Mouse (Mus musculus): ENCODE results near the gene Smarcd3. TPM values are rescaled to one million over a fixed set of nuclear protein-coding genes. Genes with fewer than 3 reads are reported as not detected.

The Smarcd3 gene
- total RNA-seq, 2 experiments from 2014 or later, result 89.7 to 96.9 TPM

DNA sequence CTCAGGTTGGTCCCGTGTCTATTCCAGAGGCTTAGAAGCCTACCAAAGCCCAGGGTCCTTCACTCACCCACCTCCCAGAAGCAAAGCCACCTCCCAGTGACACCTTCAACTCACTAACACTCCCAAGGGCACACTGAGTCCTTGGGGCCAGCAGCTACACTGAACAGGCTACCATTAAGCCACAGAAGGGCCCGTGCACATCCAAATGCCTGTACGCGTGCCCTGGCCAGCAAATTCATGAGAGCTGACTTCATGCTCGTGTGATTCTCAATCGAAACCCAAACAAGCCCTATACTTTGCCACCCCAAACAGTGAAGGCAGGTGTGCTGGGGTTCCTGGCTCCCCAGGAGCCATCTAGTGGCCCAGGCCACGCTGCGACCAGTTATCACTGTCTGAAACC lies 3.6 kb downstream of the Smarcd3 start:
- DNase-seq, result no peak

DNA sequence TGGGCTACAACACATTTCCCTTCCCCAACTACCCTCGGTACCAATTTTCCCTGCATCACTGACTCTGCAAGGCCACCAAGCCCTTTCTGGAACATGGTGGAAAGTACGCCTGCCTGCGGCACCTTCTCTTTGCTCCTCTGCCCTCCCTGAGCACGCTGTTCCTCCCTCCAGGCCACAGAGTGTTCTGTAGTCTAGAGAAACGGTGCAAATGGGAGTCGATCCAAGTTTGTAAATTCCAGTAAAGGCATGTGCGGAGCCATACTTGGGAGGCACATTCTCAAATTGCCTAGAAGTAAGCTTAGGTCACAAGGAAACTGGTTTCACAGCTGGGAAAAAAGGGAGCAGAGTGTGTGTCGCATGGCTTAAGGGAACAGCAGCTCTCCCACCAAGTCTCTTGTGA lies 4.1 kb downstream of the Smarcd3 start:
- no peak for DNase-seq

DNA sequence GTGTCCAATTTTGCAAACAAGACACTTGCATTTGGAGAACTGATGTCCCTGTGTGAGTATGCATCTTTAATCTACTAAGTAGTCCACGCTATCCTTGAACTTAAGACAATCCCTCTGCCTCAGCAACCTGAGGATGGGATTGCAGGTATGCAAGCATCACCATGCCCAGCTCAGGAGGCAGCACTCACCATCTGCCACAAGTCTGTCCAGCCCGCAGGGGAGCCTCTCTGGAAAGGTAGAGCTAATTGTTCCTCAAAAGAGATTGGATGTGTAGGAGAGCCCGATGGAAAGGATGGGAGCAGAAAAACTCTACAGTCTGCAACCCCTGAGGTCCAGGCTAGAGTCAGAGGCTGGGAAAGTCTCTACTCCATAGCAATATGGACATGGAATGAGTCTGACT lies 5.3 kb downstream of the Smarcd3 start:
- DNase-seq, result no peak

DNA sequence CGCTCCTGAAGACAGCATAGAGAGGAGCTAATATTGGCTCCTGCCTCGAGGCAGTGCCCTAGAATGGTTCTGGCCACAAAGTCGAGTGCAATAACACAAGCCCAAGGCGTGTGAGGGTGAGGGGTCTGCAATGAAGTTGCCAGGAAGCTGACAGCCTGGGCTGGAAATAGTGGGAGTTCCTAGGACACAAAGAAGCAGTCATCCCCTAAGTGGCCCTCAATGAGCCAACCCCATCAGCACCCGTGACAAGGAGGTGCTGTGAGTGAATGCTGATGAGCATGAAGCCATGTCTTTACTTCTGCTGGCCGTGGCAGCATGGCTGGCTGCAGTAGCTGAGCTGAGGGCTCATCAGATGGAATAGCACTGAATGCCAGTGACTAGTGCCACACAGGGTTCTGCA lies 9.1 kb downstream of the Smarcd3 start:
- DNase-seq, result no peak

DNA sequence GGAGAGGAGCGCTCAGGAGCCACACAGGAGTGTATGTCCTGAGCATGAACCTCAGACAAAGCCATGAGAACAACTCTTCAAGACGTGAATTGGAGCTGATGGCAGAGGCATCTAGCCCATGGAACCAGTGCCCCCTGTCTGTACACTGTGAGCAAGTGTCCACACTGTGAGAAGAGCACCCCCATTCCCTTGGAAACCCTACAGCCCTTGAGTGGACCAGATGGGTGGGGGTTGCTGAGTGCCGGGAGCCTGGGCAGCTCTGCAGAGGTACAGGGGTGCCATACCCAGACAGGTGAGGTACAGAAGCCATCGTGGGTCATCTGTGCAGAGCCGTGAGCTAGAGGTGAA lies 11.9 kb downstream of the Smarcd3 start:
- no peak for DNase-seq

DNA sequence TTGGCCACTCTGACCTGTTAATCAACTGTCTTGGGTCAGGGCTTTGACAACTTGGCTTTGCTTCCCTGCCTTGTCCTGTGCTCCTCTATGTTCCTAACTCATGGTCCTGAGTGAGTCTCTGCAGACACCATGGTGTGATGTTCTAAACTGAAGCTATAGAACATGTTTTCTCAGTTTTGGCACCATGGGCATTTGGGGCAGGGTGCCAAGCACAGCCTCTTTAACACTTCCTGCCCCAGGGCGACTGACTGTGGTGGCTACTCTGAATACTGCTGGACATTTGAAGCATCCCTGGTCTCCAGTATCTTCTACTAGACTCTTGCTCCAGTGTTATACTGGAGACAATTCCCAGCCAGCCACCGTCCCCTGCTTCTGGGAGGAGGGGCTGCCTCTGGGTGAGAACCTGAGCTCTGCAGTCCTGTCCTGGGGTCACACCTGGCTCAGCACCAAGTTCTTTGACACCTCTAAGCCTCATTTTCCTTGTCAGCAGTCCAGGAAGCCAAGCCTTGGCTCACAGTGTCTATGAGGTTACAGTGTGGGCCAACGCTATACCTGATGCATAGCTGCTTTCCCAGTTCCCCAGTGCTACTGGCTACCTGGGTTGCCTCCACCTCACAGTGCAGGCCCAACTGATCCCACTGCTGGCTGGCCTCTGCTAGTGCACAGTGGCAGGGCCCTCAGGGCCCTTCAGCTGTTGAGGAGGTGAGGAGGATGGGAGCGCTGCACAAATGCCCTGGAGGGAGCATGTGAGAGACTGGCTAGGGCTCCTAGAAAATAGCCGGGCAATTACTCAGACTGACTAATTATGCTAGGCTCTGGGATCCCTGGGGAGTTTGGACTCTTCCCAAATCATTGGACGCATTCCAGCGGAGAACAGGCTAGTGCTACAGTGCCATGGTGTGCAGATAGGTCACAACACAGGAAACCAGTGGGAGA lies 12.6 kb downstream of the Smarcd3 start:
- peak; percentile 56 for DNase-seq

DNA sequence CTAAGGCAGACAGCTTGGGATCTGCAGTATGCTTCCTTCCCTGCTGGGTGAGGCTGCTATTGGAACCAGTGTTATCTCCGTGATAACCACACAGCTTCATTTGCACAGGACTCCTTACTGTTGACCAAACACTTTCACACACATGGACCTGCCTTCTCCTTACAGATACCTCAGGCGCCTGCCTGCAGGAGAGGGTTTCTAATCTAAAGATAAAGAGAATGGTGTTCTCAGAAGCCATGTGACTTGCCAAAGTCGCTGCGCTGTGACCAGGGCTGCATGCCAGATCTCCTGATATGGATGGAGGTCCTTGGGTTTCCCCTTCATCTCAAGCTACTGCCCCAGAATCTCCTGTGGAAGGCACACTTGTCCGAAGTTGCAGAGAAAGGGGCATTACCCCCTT lies 14.8 kb downstream of the Smarcd3 start:
- no peak for DNase-seq

DNA sequence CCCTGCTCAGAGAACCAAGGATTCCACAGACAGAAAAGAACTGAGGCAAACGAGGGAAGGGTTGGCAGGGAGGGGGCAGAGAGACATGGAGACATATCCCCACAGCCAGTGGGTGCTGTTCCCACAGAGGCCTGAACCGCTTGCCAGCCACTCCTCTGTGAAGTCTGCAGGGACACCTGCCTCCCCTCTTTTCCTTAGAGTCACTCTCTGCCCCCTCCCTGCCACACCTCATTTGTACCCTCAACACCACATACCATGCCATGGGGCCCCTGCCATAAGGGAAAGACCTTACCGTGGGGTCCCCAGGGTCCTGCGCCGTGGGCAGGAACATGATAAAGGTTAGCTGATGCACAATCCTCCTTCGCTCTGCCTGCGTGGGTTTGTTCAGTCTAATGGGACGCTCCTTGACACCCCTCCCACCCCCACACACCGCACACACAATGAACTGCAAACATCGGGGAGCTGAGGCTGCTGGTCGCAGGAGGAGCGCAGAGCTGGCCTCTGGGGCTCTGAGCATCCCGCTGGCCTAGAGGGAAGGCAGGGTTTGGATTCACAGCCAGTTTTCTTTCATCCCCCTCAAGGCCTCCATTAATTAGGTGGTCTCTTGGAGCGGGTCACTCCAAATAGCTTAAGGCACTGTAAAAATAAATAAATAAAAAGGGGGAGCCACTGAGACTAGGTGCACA lies 18.1 kb downstream of the Smarcd3 start:
- DNase-seq, result no peak

DNA sequence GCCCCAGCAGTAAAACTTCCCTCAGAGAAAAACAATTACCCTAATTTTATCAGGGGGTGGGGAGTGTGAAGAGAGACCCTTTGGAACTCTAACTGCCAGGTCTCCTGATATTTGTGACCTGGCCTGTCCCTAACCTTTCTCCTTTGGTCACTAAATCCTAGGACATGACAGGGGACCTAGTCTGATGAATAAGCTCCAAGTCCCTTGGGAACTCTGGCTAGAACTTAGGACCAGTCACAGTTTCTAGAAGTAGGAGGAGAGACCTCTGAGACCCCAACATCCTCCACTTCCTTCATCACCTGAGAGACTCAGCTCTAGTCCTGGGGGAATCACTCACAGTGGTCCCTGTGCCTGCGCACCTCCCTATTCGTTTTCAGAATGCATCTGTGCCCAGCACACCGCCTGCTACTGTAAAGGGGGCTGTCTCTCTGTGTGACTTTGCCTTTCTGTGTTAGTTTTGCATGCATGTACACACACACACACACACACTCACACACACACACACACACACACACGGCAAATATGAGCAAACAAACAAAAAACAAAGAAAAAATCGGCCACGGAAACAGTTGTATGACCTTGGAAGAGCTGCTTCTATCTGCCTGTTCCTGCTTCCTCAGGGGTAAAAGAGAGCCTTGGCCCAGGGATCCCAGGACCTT lies 18.8 kb downstream of the Smarcd3 start:
- DNase-seq, result no peak

DNA sequence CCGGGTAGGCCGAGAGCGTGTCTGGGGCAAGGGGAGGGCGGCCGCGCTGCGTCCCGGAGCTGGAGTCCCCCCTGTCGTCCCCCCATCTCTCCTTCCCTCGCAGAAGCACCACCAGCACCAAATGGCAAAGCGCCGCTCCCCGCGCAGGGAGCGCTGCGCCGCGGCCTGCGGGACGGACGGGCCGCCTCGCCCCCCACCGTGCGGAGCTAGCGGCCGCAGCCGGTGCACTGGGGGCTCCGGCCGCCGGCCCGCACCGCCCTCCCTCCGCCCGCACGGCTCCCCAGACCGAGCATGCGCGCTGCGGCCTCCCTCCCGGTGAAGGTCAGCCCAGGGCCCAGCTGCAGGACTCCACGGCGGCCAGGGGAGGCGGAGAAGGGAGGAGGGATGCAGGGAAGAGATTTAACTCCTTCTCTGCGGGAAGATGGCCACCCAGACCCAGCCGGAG lies 19.5 kb downstream of the Smarcd3 start:
- peak; percentile 93 for DNase-seq

DNA sequence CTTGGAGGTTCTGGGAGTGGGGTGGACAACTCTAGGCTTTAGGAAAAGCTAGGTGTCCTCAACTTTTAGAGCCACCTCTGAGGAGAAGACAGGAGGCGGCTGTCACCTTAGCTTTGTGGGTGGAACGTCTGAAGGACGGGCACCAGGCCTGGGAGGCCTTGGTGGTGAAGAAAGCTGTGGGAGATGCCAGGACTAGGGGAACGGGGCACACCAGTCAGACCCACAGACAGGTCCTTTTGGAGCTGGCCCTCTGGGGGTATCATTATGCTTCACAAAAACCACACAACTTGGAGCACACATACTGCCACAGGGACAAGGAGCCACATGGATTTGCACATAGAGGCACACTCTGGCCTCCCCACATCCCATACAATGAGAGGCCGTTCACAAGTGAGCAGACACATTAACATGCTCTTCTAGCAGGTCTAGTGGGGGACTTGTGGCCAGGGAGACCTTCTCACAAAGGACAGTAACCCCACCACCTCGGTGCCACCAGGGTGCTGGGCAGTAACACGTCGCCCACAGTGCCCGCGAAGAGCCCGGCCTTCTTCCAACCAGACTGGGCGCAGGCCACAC lies 20.0 kb downstream of the Smarcd3 start:
- no peak for DNase-seq

DNA sequence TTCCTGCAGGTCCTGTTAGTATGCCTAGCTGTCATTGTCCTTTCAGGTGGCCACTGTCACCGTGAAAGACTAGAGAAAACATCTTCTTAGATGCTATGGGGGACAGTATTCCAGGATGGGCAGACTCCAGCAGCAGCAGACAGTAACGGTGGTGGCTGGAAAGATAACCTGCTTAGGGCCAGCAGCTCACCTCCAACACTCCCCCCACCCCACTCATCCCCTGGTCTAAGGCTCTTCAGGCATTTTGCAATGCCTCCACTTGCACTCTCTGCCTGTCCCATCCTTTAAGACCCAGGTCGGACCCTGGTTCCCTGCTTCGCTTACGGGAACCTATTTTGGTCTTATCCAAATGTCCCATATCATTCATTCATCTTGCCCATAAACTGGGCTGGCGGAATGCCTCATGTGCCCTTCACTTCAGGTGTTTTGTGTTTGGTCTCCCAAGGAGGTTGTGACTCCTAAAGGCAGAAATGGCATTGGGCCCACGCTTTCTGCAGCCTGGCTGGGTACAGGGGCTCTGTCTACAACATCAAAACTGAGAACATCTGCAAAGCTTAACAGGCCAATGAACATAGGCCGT lies 20.7 kb downstream of the Smarcd3 start:
- DNase-seq, result no peak

DNA sequence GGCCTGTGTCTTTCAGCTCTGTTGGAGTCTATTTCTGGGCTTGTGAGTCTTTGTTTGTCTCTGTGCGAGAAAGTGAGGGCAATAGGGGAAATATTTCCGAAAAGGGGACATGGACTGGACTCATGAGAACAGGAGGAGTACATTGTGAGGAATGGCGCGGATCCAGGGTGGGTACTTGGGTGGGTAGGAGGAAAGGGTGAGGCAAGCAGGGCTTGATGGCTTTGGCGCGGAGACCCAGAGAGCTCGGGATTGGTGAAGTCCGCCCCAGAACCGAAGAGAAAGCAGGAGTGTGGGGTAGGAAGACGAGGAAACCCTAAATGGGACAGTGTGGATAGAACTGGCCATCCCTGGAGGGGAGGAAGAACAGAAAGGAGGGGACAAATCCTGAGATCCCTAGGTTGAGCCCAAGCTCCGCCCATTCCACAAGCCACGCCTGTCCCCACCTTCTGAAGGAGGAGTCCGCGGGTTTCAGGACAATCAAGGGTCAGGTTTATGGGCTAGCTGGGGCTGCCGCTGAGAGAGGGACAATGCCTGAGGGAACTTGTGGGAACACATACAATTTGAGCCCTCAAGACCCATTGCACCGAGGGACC lies 21.4 kb downstream of the Smarcd3 start:
- peak; percentile 88 for DNase-seq

DNA sequence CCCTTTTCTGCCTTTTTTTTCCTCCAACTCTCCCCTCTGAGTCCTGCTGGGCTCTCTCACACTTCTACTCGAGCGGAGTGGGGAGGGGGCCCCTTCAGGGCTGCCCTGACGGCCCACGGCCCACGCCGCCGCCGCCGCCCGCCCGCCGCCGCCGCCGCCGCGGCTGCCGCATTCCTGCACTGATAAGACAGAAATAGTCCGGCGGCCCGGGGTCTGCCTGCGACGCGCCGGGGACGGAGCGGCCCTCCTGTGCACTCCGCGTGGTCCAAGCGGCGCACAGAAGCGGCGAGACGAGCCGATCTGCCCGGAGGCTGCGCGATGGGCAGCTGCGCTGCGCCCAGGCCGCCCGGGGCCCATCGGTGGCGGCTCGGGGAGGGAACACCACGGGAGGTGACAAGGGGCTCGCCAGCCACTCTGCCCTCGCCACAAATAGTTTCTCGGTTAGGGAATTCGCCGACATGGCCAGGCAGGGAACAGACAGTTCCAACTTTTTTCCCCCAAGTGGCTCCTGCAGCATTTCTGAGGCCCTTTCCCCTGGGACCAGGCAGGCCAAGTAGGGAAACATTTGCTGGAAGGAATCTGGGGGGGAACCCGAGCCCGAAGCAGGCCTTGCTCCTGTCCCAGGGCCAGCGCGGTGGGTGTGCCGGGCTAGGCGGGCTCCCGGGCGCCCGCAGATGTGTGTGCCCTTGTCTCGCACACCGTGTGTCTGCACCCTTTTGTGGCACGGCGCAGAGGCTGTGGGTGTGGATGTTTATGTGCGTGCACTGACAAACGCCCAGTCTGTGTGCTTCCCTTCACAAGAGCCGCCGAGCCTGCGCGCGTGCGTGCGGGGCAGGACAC lies 22.1 kb downstream of the Smarcd3 start:
- DNase-seq, result peak; percentile 88

DNA sequence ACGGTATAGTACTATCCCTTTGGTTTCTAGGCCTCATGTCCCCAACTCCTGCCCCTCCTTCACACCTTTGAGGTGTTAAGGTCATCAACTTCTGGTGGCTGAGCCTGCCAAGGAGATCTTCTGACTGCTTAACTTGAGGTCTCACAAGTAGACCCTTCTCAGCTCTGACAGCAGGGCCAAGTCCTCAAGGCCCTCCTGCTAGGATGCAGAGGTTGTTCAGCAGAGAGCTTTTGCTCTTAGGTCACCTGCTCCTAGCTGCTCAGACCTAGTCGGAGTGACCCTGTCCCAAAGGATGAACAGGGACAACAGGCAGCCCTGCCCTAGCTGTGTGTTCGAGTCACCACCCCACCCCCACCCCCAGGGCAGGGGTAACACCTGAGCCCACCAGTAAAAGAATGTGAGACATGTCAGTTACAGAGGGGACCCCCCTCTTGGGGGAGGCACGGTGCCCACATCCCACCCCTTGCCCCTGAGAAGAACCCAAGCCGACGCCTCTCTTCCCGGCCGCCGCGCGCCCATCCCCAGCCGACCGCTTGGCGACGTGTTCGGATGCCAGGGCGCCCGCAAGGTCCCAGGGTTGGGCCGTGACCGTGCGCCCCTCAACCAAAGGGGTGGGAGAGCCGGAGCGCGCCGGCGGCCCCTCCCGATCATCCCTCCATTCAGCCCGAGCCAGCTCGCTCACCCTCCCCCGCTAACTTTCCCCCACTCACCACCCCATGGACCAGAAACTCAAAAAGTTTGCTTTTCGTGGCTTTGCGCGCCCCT lies 23.0 kb downstream of the Smarcd3 start:
- peak; percentile 56 for DNase-seq

DNA sequence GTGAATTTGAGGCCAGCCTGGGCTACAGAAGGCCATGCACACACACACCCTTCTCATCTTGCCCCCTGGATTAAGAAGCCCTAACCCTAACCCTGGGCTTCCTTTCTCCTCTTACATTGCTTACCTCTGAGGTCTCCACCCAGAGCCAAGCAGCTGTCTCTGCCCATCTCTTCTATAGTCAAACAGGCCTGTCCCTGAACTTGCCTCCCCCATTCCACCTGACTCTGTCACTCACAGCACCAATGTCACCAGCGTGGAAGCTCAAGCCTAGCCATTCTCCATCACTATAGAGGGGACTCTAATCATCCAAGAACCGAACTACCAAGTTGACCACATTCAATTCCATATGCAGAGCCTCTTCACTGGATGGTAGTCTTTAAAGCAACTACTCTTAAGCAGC lies 24.0 kb downstream of the Smarcd3 start:
- no peak for DNase-seq

DNA sequence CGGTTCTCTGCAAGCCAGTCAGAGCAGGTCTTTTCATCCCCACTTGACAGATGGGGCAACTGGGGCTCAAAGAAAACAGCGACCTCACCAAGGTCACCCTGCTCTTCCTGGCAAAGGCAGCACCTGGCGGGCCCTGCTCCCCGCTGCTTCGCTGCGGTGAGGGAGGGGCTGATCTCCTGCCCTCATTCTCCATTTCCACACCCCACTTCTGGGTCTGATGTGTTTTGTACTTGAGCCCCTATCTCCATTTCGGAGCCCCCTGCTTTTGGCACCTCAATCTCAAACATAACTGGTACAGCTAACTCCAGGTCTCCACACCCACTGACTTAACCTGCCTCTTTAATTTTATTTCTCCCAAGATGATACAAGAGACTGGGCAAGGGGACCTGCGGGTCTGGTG lies 25.1 kb downstream of the Smarcd3 start:
- no peak for DNase-seq

DNA sequence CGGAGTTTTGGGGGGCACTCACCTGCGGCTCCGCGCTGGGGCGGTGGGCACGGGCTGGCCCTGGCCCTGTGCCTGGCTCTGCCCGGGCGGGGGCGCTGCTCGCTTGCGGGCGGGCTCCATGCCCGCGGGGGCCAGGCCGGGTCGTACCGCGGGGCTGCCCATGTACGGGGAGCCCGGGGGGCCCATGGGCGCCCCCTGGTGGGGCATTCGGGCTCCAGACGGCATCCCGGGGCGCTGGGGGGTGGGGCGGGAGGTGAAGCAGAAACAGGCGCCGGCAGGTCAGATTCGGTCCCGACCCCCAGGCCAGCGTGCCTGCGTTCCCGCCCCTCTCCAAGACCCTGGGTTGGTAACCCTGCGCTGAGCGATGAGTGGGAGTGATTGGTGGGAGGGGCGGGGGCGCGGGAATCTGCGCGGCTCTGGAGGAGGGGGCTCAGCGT lies 25.6 kb downstream of the Smarcd3 start:
- DNase-seq, result peak; percentile 80

DNA sequence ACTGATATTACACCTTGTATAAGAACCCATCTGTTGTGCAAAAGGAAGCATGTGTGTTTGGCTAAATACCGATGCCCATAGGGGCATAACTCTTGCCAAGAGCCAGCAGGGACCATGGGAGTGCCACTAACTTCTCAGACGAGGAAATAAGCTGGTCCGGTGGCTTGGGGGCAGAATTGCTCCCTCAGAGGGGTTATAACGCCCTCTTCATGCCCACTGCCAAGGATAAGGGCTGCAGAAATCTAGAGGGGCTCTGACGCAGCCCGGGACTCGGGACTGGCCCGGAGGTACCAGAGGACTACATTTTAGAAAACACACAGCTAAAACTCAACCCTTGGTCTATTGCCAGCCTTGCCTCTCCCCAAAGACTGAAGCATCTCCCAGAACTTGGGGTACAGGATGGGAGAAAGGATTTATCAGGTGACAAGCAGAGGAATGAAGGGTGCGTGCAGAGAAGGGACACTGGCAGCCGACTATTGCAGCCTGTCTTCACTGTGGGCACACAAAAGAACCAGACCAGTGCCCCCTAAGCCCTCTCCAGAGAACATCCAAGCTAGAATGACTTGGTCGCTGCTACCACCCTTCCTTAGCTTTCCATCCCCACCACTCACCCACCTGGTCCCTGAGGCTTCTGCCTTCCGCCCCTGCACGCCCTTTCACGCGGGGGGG lies 26.2 kb downstream of the Smarcd3 start:
- no peak for DNase-seq

DNA sequence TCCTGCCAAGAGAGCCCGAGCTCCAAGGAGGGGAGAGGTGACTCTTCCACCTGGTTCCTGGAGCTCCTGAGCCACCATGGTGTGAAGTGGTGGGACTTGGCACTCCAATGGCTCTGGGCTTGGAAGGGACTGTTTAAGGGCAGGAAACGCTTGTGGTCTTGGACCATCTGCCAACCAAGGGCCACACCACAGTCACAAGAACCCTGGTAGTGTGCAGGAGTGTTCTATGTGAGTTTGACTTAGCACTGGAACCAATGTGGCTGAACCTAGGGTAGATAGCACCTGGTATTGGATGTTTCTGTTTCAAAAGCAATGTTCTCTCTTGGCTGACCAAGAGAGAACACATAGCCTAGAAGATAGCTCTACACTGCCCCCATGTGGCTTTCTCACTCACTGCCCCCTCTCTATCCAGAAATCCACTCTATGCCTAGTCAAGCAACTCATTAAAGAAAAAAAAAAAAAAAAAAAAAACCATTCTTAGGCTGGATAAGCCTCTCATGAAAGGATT lies 26.9 kb downstream of the Smarcd3 start:
- peak; percentile 86 for DNase-seq

All from heart, postnatal 4 days (tissue).